Mouse (Mus musculus) 416B (cell line): ENCODE data around the gene Gm8453.
"Not testable (repeated sequence)": the region's sequence is repeated elsewhere in the genome, so short reads cannot be mapped to it uniquely, and the experiment has no call there.

Experiments used
- DNase-seq: peaks from one replicate; pipeline ENCODE4 v3.0.0; 2011; ENCODE audit warnings: low read depth

Gm8453 gene

GRCm38 (mm10) chr7:22229384-22229783, at the start of gene Gm8453:
Gene Gm8453, minus strand, starts transcription at chr7:22229484.
- not testable (repeated sequence) for DNase-seq

- not testable (repeated sequence) for DNase-seq
Observed at GRCm38 (mm10) chr7:22201164-22201563, 28.1 kb downstream of the Gm8453 start, which contains the start of gene Gm8653. Gene Gm8653, minus strand, starts transcription at chr7:22201264.

GRCm38 (mm10) chr7:22189077-22189476, 40.2 kb downstream of the Gm8453 start, which contains the start of gene Vmn1r143:
Gene Vmn1r143, plus strand, starts transcription at chr7:22189377.
- DNase-seq, result not testable (repeated sequence)
